Mouse (Mus musculus): ENCODE measurements around the gene Ppp6c.

DNA sequence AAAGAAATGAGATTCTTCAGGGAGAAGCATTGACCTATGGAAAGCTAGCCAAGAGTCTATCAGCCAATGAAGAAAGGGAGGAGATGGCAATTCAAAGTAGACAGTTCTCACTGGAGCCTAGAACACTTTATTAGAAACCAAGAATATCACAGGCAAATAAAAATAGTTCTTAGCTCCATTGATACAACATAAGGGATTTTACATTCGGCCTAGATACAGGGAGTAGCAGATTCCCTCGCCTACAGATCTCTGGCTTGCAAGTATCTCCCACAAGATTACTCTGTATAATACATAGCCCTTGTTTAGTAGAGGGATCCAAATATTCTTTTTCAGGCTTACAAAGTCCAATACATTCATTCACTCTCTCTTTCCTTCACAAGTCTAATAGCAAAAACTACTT lies 31.4 kb downstream of the Ppp6c start:
- TF ChIP-seq CTCF (IDR thresholded peaks at IDR 0.05; ENCODE audit: insufficient read depth, low read length) (no peak), POLR2A (IDR thresholded peaks at IDR 0.05; ENCODE audit: borderline replicate concordance, extremely low read depth, low read depth, low read length) (no peak)

Data from lung, adult 2 months (tissue).